Mouse (Mus musculus): ENCODE data around the gene Pole3. TPM values are rescaled to one million over a fixed set of nuclear protein-coding genes. Genes with fewer than 3 reads are reported as not detected.

The Pole3 gene
- total RNA-seq, 2 experiments from 2014 or later, result 22.5 to 23.1 TPM

Other genes starting within 250 kb of the Pole3 start
- 10 to 100 TPM; 34.5 to 38.9 TPM for gene Fkbp15, start 164.5 kb downstream of the Pole3 start, total RNA-seq (2021)
- gene Slc31a1, start 164.3 kb downstream of the Pole3 start, total RNA-seq (2021), result 10 to 100 TPM; 14.2 to 15.2 TPM
- gene Cdc26, start 116.4 kb downstream of the Pole3 start, total RNA-seq (2021), result 10 to 100 TPM; 44.0 to 44.1 TPM
- gene Prpf4, start 116.3 kb downstream of the Pole3 start, total RNA-seq (2021), result 10 to 100 TPM; 12.1 to 12.4 TPM
- not detected for gene Rnf183, start 89.8 kb downstream of the Pole3 start, total RNA-seq (2021)
- gene Wdr31, start 54.2 kb downstream of the Pole3 start, total RNA-seq (2021), result 1 to 10 TPM; 7.8 to 8.9 TPM
- under 1 TPM; 0.27 to 0.54 TPM for gene Bspry, start 45.0 kb downstream of the Pole3 start, total RNA-seq (2021)
- 10 to 100 TPM in 1 of 2 experiments, 1 to 10 TPM in 1; 9.8 to 10.4 TPM for gene Hdhd3, start 21.6 kb downstream of the Pole3 start, total RNA-seq (2021)
- gene Alad, start 5.2 kb downstream of the Pole3 start, total RNA-seq (2021), result 10 to 100 TPM; 28.0 to 28.4 TPM
- under 1 TPM; 0.29 to 0.47 TPM for gene 4933430I17Rik, start 301 bp upstream of the Pole3 start, total RNA-seq (2021)
- 10 to 100 TPM; 28.2 to 32.3 TPM for gene Rgs3, start 34.8 kb upstream of the Pole3 start, total RNA-seq (2021)